Mouse (Mus musculus) retina, adult 2 months (tissue): ENCODE measurements around the gene Pnkd.
"Not testable (repeated sequence)": the region's sequence is repeated elsewhere in the genome, so short reads cannot be mapped to it uniquely, and the experiment has no call there.

Experiments used
- DNase-seq: peaks from one replicate; pipeline ENCODE4 v3.0.0-alpha.2; 2012; ENCODE audit warnings: low read depth, low spot score

Gene Pnkd

DNA sequence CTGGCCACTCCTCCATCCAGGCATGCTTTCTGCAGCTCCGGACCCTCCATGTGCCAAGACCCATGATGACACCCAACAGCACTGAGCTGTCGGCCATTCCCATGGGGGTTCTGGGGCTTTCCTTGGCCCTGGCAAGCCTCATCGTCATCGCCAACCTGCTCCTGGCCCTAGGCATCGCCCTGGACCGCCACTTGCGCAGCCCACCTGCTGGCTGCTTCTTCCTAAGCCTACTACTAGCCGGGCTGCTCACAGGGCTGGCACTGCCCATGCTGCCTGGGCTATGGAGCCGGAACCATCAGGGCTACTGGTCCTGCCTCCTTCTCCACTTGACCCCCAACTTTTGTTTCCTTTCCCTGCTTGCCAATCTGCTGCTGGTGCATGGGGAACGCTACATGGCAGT lies 6.2 kb upstream of the Pnkd start, which contains the start of gene Gpbar1:
Gene Gpbar1 (plus strand): TSS at position 13 of the 400 bp plus-strand sequence.
- DNase-seq: no peak

GRCm38 (mm10) chr1:74278988-74279387 lies 5.7 kb upstream of the Pnkd start:
- DNase-seq: no peak

DNA sequence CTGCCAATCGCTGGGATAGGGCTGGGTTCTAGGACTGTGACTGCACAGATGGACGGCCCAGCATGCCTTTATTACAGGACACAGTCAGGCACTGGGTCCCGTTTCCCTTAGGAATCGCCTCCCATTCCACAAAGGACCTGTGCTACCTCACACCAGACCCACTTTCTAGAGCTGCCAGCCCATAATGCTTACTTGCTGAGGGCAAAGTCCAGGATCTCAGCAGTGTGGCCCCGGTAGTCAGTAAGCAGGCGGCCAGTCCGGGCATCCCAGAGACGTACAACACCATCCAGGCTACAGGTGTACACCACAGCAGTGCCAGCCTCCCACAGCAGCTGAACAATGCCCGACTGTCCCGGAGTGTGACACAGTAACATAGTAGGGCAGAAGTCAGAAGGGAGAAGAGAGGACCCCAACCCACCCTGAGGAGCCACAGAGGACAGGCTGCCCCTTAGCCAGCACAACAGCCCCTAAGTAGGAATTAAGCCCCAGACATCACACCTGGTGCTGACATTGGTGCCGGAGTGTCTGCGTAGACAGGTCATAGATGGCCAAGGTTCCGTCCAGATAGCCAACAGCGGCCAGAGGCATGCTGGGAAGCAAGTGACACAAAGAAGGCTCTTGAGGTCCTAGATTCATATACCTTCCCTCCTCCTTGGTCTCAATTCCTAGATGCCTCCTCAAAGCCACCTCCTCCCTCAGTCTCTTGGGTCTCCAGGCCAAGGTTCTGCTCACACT lies 4.0 kb upstream of the Pnkd start:
- no peak for DNase-seq

DNA sequence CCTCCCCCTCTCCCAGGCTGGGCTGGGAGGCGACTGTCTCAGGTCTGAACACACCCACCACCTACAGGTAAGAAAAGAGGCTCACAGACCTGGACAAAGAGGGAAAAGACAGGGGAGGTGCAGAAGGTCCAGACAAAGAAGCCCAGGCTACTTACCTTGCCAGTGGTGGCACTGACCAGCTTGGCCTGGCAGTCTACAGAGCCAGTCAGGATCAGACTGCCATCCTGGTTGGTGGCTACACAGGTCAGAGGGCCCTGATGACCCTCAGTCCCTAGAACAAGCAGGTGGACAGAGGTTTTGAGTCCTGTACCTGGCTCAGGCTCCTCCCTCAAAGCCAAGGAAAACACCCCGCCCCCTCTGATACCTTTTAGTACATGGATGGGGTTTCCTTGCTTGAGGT lies 3.4 kb upstream of the Pnkd start:
- no peak for DNase-seq

- DNase-seq: no peak
Measured at GRCm38 (mm10) chr1:74281886-74282285, 2.8 kb upstream of the Pnkd start.

- DNase-seq: no peak
Measured at GRCm38 (mm10) chr1:74282896-74283625, 1.7 kb upstream of the Pnkd start.

GRCm38 (mm10) chr1:74283686-74284463 lies 855 bp upstream of the Pnkd start:
- DNase-seq: no peak

DNA sequence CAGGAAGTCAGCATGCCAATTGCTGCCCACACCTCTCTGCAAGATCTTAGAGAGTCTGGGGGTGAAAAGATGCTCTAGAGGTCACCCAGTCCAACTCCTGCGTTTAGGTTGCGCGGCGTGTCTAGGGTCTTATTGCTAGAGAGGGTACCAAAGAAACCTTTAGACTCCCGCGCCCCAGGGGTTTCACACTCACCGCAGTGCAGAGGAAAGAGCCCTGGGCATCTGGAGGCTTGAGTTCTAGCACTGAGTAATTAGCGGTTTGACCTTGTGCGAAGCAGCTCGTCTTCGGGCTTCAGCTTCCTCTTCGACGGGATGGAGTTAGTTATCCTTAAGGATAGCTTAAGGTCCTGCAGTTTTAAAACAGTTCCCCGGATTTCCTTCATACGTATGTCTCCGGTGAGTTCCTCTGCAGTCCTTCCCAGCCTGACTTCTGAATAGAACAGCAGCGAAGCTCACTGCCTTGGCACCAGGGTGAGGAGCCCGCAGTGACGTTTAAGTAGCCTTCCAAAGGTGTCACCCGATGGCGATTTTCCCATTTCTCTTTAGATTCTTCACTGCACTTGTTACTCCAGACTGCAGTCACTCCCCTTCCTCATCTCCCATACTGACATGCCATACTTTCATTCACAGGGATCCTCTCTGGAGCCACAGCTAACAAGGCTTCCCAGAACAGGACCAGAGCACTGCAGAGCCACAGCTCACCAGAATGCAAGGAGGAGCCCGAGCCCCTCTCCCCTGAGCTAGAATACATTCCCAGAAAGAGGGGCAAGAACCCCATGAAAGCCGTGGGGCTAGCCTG lies 681 bp downstream of the Pnkd start:
- DNase-seq: no peak

DNA sequence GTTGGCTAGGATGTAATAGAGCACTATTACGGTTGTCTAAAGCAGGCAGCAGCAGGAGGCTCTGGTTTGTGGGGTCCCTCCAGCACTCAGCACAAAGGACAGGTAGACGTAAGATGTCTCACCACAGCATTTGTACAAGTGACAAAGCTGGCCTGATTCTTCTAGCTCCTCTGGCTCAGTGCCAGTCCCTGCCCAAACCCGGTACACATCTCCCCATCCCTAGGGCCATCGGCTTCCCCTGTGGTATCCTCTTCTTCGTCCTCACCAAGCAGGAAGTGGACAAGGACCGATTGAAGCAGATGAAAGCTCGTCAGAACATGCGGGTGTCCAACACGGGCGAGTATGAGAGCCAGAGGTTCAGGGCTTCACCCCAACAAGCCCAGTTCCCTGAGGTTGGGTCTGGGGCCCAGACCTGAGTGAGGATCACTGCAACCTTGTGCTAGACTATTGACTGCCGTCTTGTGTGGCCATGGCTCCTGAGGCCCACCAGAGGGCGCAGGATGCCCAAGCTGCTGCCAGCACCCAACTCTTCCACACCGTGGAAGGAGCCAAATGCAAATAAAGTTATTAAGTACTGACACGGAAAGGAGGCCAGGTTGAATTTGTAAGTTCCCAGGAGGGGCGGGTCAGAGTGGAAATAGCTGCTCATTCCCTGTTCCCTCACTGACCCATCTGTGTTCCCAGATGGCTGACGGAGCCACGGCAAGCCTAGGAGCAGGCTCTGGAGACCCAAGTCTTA lies 2.3 kb downstream of the Pnkd start:
- not testable (repeated sequence) for DNase-seq

- no peak for DNase-seq
Measured at GRCm38 (mm10) chr1:74288327-74288726, 3.6 kb downstream of the Pnkd start.

DNA sequence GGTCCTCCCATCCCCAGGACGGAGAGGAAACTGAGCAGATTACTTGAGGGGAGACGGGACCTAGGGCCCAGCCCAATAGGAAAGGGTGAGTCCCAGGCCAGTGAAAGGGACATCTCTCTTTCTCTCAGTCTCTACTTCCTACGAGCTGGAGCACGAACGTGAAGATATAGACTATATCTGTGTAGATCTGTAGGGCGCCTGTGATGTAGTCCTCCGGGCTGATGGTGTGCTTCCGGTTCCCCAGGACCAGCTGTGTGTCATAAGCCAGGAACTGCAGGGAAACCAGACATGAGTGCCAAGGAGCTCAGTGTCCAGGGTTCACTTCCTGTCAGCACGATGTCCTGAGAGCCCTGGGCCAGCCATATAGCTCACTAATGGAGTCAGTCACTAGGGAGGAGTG lies 4.5 kb downstream of the Pnkd start:
- no peak for DNase-seq

- no peak for DNase-seq
Measured at GRCm38 (mm10) chr1:74289740-74290139, 5.0 kb downstream of the Pnkd start.

DNA sequence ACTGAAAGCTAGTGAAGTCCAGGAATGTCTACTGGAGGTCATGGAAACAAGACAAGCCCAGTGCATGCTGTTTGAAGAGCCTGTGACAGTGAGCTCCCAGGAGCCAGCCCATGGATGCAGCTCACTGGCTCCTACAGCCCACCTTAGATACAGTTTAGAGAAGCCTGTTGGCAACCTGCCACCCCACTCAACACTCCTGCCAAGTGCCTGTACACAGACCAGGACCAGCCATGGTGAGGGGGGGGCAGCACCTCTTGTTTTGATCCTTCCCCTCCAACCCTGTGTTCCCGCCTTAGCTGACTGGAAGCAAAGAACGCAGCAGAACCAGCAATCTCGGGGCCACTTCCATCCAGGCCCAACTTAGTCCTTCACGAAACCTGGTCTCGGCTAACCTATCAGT lies 5.4 kb downstream of the Pnkd start:
- no peak for DNase-seq

DNA sequence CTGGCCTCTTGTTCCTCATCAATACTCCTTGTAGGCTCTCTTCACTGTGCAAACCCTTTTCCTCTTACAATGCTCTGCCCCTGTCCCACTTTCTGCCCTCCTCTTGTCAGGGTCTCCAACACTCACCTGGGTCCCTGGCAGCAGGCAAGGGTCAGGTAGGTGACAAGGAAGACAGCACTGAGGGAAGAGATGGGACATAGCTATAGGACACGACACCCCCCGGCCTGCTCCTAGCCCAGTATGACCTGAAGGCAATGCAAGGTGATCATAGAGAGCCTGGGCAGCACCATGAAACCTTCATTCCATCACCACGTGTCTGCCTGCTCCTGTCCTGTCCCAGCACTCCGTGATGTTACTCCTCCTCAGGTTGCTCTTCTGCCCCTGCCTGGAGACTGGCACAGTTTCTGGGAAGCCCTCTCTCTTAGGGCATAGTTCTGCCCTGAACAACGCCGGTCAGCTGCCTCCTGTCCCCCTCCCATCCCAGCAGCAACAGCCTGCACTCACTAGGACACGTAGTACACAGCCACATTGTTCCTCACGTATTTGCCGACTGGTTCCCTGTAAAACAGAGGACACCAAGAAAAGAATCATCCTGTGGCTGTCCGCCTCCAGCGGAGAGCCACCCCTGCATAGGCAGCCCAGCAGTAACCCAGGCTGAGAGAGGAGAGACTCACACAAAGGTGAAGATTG lies 7.7 kb downstream of the Pnkd start:
- DNase-seq: no peak

DNA sequence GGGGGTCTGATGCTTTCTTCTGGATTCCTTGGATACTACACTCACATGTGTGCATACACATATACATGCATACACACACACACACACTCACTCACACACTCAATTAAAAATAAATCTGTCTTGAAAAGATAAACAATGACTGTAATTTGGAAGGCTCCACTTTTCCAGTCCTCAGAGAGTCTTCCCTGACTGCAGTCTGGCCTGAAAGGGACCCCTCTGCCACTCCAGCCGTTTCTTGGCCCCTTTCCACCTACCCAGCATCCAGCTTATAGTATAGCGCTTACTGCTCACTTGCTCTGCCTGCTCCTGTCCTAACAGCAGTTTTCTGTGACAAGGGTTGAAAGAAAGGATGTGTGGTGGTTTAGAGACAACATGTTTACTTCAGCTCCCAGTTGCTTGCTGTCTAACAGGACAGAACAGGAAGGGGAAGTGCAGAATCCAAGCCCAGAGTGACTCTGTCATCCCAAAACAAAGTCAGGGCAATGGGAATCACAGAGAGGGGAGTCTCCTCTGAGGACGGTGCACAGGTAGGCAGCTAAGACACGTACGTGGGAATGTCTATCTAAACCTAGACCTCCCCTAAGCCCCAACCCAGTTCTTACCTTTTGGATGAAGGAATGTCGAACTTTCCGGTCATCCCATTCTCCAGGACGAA lies 8.7 kb downstream of the Pnkd start:
- DNase-seq: no peak

DNA sequence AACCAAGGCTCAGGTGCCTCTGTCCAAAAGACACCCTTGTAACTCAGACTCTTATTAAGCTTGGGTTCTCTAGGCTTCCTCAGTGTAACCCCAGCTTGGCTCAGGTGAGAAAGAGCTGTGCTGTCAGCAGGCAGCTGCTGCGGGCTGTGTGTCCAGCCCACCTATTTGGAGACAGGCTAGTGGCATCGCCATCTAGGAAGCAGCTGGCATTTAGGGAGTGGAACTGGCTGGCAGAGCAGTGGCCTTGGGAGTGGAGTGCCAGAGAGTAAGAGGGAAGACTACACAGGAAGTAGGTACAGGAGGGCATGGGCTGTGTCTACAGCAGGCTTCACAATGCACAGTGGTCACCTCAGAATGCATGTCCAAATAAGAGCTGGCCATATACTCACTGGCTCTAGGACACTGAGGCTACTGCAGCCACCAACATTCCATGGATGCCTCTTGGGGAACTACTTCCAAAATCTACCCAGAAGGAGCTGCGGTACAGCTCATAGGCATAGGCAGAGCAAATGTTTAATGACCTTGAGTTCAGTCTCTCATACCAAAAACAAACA lies 9.4 kb downstream of the Pnkd start:
- DNase-seq: no peak

GRCm38 (mm10) chr1:74294733-74295455 lies 10.2 kb downstream of the Pnkd start:
- no peak for DNase-seq

DNA sequence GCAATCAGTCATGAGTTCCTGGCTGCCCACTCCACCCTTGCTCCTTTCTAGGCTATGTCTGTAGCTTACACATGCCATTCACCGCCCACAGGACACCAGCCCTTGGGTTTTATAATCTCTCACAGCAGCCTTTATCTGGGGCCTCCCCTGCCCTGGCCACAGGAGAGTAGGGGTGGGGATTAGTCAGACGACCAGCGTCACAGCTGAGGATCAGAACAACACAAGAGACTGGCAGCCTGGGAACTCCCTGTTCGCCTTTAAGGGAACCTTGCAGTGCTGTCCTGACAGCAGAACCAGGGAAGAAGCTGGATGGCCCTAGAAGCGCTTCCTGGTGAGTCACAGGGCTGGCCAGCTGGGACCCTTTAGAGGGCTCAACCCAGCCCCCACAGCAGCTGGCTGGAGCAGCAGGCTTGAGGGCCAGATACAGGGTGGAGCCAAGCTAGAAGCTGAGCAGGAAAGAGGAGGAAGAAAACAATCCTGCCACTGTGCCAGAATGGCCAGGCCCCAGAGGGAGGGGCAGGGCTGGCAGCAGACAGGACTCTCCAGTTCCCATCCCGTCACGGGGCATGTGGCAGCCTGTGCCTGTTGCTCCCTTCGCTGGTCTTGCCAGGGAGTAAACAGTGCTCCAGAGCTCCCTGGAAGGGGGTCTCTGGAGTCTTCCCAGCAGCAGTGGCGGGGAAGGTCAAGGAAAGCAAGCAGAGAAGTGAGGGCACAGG lies 10.9 kb downstream of the Pnkd start:
- peak; percentile 68 for DNase-seq
